Mouse (Mus musculus) spleen, adult 2 months (tissue): ENCODE measurements at regions not wholly inside any gene's neighbourhood (a gene's known extent, or its start where the extent isn't known, plus 50 kb on each side); places are given as distances from the start of the nearest gene placed in this dataset.

Source experiments
- CTCF ChIP-seq: fragments of 200-500 bp; IDR thresholded peaks from 2 replicates; pipeline ENCODE4 v1.5.1; 2011; ENCODE audit warnings: mild to moderate bottlenecking, inconsistent platforms; ENCODE audit not compliant: insufficient read depth, insufficient read length, insufficient replicate concordance; ENCODE audit errors: extremely low read depth
- POLR2A ChIP-seq: fragments of 200-500 bp; IDR thresholded peaks from 2 replicates; pipeline ENCODE4 v1.6.1; 2011; ENCODE audit warnings: low read depth, low read length, inconsistent platforms

GRCm38 (mm10) chr13:6214189-6214588 is 333.8 kb upstream of the Pitrm1 start:
- TF ChIP-seq CTCF: no peak
- TF ChIP-seq POLR2A: no peak
